Mouse (Mus musculus) embryonic fibroblast, embryonic 13.5 days (primary cell): ENCODE data around the gene Epor.

Experiments
- CTCF ChIP-seq: IDR thresholded peaks from 2 replicates; pipeline ENCODE4 v1.5.1; 2011; ENCODE audit warnings: mild to moderate bottlenecking, control low read depth, low read length, moderate library complexity, borderline replicate concordance; ENCODE audit not compliant: insufficient read depth
- POLR2A ChIP-seq: IDR thresholded peaks from 2 replicates; pipeline ENCODE4 v1.6.1; 2011; ENCODE audit warnings: low read depth, mild to moderate bottlenecking, control low read depth, low read length, moderate library complexity

- TF ChIP-seq POLR2A: no peak
- no peak for TF ChIP-seq CTCF
Observed at GRCm38 (mm10) chr9:21932006-21932405, 31.3 kb downstream of the Epor start.
